Mouse (Mus musculus): ENCODE measurements around the gene Churc1.

- TF ChIP-seq FLI1 (IDR thresholded peaks at IDR 0.05; ENCODE audit: low read length), result no peak
- TF ChIP-seq GATA1 (IDR thresholded peaks at IDR 0.05; ENCODE audit: borderline replicate concordance, low read length), result no peak
Measured at GRCm38 (mm10) chr12:76816720-76817119, 51.4 kb downstream of the Churc1 start.

Data from megakaryocyte, embryonic 14.5 days (primary cell).